Mouse (Mus musculus): ENCODE data around the gene Pigk.

GRCm38 (mm10) chr3:152724446-152724845 lies 10.5 kb downstream of the Pigk start:
- no peak for TF ChIP-seq ZNF384 (IDR thresholded peaks at IDR 0.05; ENCODE audit: low read depth, low read length)
- TF ChIP-seq ZC3H11A (IDR thresholded peaks at IDR 0.05; ENCODE audit: borderline replicate concordance, low read depth, low read length), result no peak
- no peak for TF ChIP-seq HCFC1 (IDR thresholded peaks at IDR 0.05; ENCODE audit: borderline replicate concordance, insufficient read depth, low read length)
- no peak for TF ChIP-seq CHD2 (IDR thresholded peaks at IDR 0.05; ENCODE audit: low read depth, low read length)
- TF ChIP-seq MAFK (IDR thresholded peaks at IDR 0.05; ENCODE audit: insufficient read depth, low read depth, low read length), result no peak

Measured in ES-E14 (cell line).